In genomic region chr4:34882291-34882769, GRCm38 (mm10) we compare ENCODE assay signal across 8 mouse cellular contexts. TPM values are rescaled to one million over a fixed set of nuclear protein-coding genes. Genes with fewer than 3 reads are reported as not detected.
A peak's percentile ranks its signal among the peaks of the same experiment; 100 is the strongest.
DNase-seq lines count a peak whose midpoint lies in the region; ATAC-seq and TF ChIP-seq lines count a peak whose summit lies in the region.

No protein-coding gene starts in this region.

- H3K4me1 ChIP-seq in kidney, embryonic 15.5 days: peaks cover 26% of the 10 kb centered on the region
- peaks cover 8% of the 10 kb centered on the region; the same call in 1 of the 2 replicates for H3K4me1 ChIP-seq in intestine, postnatal 0 days (replicated peaks; ENCODE audit: control insufficient read depth, insufficient read depth, low read length)
- peaks cover 36% of the 10 kb centered on the region for H3K4me1 ChIP-seq in neural tube, embryonic 13.5 days (replicated peaks)
- H3K4me1 ChIP-seq in thymus, adult 2 months (replicated peaks; ENCODE audit: control insufficient read depth, insufficient read depth, low read length): peaks cover 8% of the 10 kb centered on the region

- H3K4me3 ChIP-seq in kidney, embryonic 15.5 days (replicated peaks): peak overlapping the region; percentile 96
- peak overlapping the region; percentile 100 for H3K4me3 ChIP-seq in intestine, postnatal 0 days (ENCODE audit: low read depth, low read length)
- H3K4me3 ChIP-seq in neural tube, embryonic 13.5 days: peak overlapping the region; percentile 95
- H3K4me3 ChIP-seq in thymus, adult 2 months (ENCODE audit: control insufficient read depth, insufficient read depth, low read length): peak overlapping the region; percentile 94

- H3K9me3 ChIP-seq in kidney, embryonic 15.5 days (replicated peaks): no peaks in the 10 kb centered on the region
- no peaks in the 10 kb centered on the region for H3K9me3 ChIP-seq in intestine, postnatal 0 days (ENCODE audit: control insufficient read depth)
- no peaks in the 10 kb centered on the region for H3K9me3 ChIP-seq in neural tube, embryonic 13.5 days

- under 1% methylated on average over 38 of the region's 58 CpGs for WGBS in kidney, embryonic 15.5 days
- WGBS in intestine, postnatal 0 days: under 1% methylated on average over 47 of the region's 58 CpGs
- under 1% methylated on average over 56 of the region's 58 CpGs for WGBS in neural tube, embryonic 13.5 days
- 0% methylated on average over 58 of the region's 58 CpGs for WGBS in thymus, adult 2 months

- peak overlapping the region; percentile 79 for H3K4me2 ChIP-seq in kidney, embryonic 15.5 days
- H3K4me2 ChIP-seq in intestine, postnatal 0 days (replicated peaks; ENCODE audit: low read depth): peak overlapping the region; percentile 74
- peak overlapping the region; percentile 78 for H3K4me2 ChIP-seq in neural tube, embryonic 13.5 days

- H3K36me3 ChIP-seq in kidney, embryonic 15.5 days: peaks cover 14% of the 10 kb centered on the region
- H3K36me3 ChIP-seq in intestine, postnatal 0 days (ENCODE audit: control insufficient read depth, insufficient read depth): no peaks in the 10 kb centered on the region
- 0 out of 2 replicates have a peak, but pooled peaks cover 3% of the 10 kb centered on the region for H3K36me3 ChIP-seq in neural tube, embryonic 13.5 days
- H3K36me3 ChIP-seq in thymus, adult 2 months (ENCODE audit: control insufficient read depth, insufficient read depth, low read length): no peaks in the 10 kb centered on the region

- TF ChIP-seq CTCF in intestine, postnatal 0 days (IDR thresholded peaks at IDR 0.05; ENCODE audit: low read depth): no peak
- TF ChIP-seq CTCF in thymus, adult 2 months (IDR thresholded peaks at IDR 0.05; ENCODE audit: borderline replicate concordance, control insufficient read depth, extremely low read depth, insufficient read depth, low read length, poor library complexity): no peak

- H3K27me3 ChIP-seq in kidney, embryonic 15.5 days: no peaks in the 10 kb centered on the region
- H3K27me3 ChIP-seq in intestine, postnatal 0 days (replicated peaks; ENCODE audit: control insufficient read depth, insufficient read depth, low read length): no peaks in the 10 kb centered on the region
- H3K27me3 ChIP-seq in neural tube, embryonic 13.5 days: no peaks in the 10 kb centered on the region
- no peaks in the 10 kb centered on the region for H3K27me3 ChIP-seq in thymus, adult 2 months (ENCODE audit: control insufficient read depth, insufficient read depth, low read length)

- ATAC-seq in kidney, embryonic 15.5 days (replicated peaks; ENCODE audit: low FRiP score): peak; percentile 78
- ATAC-seq in frontal cortex, adult (ENCODE audit: low TSS enrichment): peak; percentile 56
- ATAC-seq in intestine, postnatal 0 days: peak; percentile 62
- ATAC-seq in neural tube, embryonic 13.5 days (ENCODE audit: low read depth): peak; percentile 71

- DNase-seq in kidney, adult 18-20 months: no peak
- peak; percentile 63 for DNase-seq in cerebellum, adult 9-10 months
- DNase-seq in lung, adult 18-20 months: peak; percentile 51 to 54
- peak; percentile 59 for DNase-seq in thymus, adult 2 months

- no peak for TF ChIP-seq POLR2A in thymus, adult 2 months (IDR thresholded peaks at IDR 0.05; ENCODE audit: control insufficient read depth, extremely low read depth, insufficient read depth, low read length, poor library complexity)

- peak overlapping the region; percentile 99 for H3K27ac ChIP-seq in kidney, embryonic 15.5 days
- peak overlapping the region; percentile 98 for H3K27ac ChIP-seq in intestine, postnatal 0 days (ENCODE audit: low read depth, low read length)
- H3K27ac ChIP-seq in neural tube, embryonic 13.5 days (replicated peaks): peak overlapping the region; percentile 99
- H3K27ac ChIP-seq in thymus, adult 2 months (ENCODE audit: control insufficient read depth, insufficient read depth, low read length): peak overlapping the region; percentile 76

- peak overlapping the region; percentile 99 for H3K9ac ChIP-seq in kidney, embryonic 15.5 days
- H3K9ac ChIP-seq in intestine, postnatal 0 days (ENCODE audit: low read depth, low read length): peak overlapping the region; percentile 98
- H3K9ac ChIP-seq in neural tube, embryonic 13.5 days: peak overlapping the region; percentile 99

RNA-seq across cellular contexts. Expression of gene Zfp292, which starts 0.4 kb away (rescaled TPM):
- polyA plus RNA-seq in kidney, embryonic 15.5 days (2015; fragmentation: Nextera tagmentation; extraction: Ambion mirVana): 17.8 and 18.5 TPM in 2 replicates
- 8.0 and 8.7 TPM in 2 replicates for polyA plus RNA-seq in intestine, postnatal 0 days (2015; fragmentation: Nextera tagmentation; extraction: Ambion mirVana)
- polyA plus RNA-seq in neural tube, embryonic 13.5 days (2015; fragmentation: Nextera tagmentation; extraction: Ambion mirVana): 29.0 and 31.5 TPM in 2 replicates
- 6.8 and 7.1 TPM in 2 replicates for polyA plus RNA-seq in thymus, adult 2 months (2012; rRNA removed)

RNA-seq across cellular contexts. Expression of gene Cga, which starts 11.2 kb away (rescaled TPM):
- not detected in 2 replicates for polyA plus RNA-seq in kidney, embryonic 15.5 days (2015; fragmentation: Nextera tagmentation; extraction: Ambion mirVana)
- not detected in 2 replicates for polyA plus RNA-seq in intestine, postnatal 0 days (2015; fragmentation: Nextera tagmentation; extraction: Ambion mirVana)
- polyA plus RNA-seq in neural tube, embryonic 13.5 days (2015; fragmentation: Nextera tagmentation; extraction: Ambion mirVana): 0.31 TPM in 1 of 2 replicates, not detected in the other
- 0.43 and 1.00 TPM in 2 replicates for polyA plus RNA-seq in thymus, adult 2 months (2012; rRNA removed)
